In the genomic region with DNA sequence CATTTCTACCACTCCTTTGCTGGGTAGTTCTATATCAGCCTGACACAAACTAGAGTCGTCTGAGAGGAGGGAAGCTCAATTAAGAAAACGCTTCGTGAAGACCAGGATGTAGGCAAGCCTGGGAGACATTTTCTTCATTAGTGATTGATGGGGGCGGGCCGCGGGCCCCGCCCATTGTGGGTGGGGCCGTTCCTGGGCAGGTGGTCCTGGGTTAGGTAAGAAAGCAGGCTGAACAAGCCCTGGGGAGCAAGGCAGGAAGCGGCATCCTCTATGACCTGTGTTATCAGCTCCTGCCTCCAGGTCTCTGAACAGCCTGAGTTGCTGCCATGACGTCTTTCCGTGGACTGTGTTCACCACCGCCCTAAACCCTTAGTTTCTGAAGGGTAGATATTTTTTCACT, we compare ENCODE assay signal across 19 mouse cellular contexts.
A peak's percentile ranks its signal among the peaks of the same experiment; 100 is the strongest.
DNase-seq lines count a peak whose midpoint lies in the region; ATAC-seq and TF ChIP-seq lines count a peak whose summit lies in the region.
"Had no signal": no experiment of that assay in that cellular context is flagged by ENCODE, and none has a peak within 500 bp of the region (broad histone marks: within the 10 kb centered on the region; RNA-seq: fewer than 3 reads in every experiment).

No protein-coding gene starts in this region.

- no peak overlapping the region for H3K27ac ChIP-seq in cerebellum, adult 2 months (ENCODE audit: insufficient read depth, low read length)
- H3K27ac ChIP-seq: embryonic facial prominence, embryonic 15.5 days; heart, embryonic 10.5 days; hindbrain, embryonic 13.5 days had no signal

- TF ChIP-seq CTCF in cerebellum, adult 2 months (IDR thresholded peaks at IDR 0.05; ENCODE audit: borderline replicate concordance, insufficient read depth, low read depth, low read length) = no peak

- 61% methylated on average over 12 of the region's 12 CpGs for WGBS in cerebellum, adult 2 months

- DNase-seq in ES-CJ7 (ENCODE audit: low read depth, low spot score) = peak; percentile 23
- DNase-seq in R1 (ENCODE audit: low read depth, low spot score) = peak; percentile 64
- no peak for DNase-seq in kidney, adult 18-20 months
- DNase-seq in cerebellum, adult 2 months = no peak
- DNase-seq: adrenal gland, adult 8-10 months; adrenal gland, postnatal 36 days; cerebellum, adult 8-10 months; cerebellum, postnatal 14 days; embryo, embryonic 11 days; gastrocnemius, postnatal 10 days; heart, adult 18-20 months; heart, postnatal 10 days had no signal

- peaks cover 43% of the 10 kb centered on the region for H3K4me1 ChIP-seq in megakaryocyte, embryonic 14.5 days
- H3K4me1 ChIP-seq in cerebellum, adult 2 months (ENCODE audit: control insufficient read depth, insufficient read depth, low read length) = peaks cover 26% of the 10 kb centered on the region

- peaks cover 11% of the 10 kb centered on the region for H3K27me3 ChIP-seq in megakaryocyte, embryonic 14.5 days (replicated peaks)
- H3K27me3 ChIP-seq in cerebellum, adult 2 months (ENCODE audit: control insufficient read depth, insufficient read depth, low read length) = no peaks in the 10 kb centered on the region
- H3K27me3 ChIP-seq: embryonic facial prominence, embryonic 15.5 days; Patski had no signal

- TF ChIP-seq POLR2A in cerebellum, adult 2 months (IDR thresholded peaks at IDR 0.05; ENCODE audit: borderline replicate concordance, insufficient read depth, low read length) = no peak

- peak overlapping the region; percentile 31 for H3K4me3 ChIP-seq in megakaryocyte, embryonic 14.5 days (replicated peaks)
- no peak overlapping the region for H3K4me3 ChIP-seq in cerebellum, adult 2 months (replicated peaks; ENCODE audit: insufficient read depth, low read depth, low read length)
- H3K4me3 ChIP-seq: embryonic facial prominence, embryonic 15.5 days; erythroblast, embryonic 14.5 days had no signal

- no peaks in the 10 kb centered on the region for H3K9me3 ChIP-seq in megakaryocyte, embryonic 14.5 days
- H3K9me3 ChIP-seq: embryonic facial prominence, embryonic 15.5 days; heart, embryonic 10.5 days; hindbrain, embryonic 13.5 days had no signal

- ATAC-seq in megakaryocyte, adult 5-6 weeks (ENCODE audit: poor library complexity, severe bottlenecking) = no peak
- ATAC-seq: Patski had no signal

- peaks cover 16% of the 10 kb centered on the region for H3K36me3 ChIP-seq in megakaryocyte, embryonic 14.5 days (replicated peaks; ENCODE audit: low read length)

Comparison
In these comparisons a context has a peak if more than half of its experiments do, and no peak if none do; other contexts are left out.
1. DNase-seq: peak in ES-CJ7 (single experiment) and R1 (single experiment); none in kidney, adult 18-20 months (single experiment) and cerebellum, adult 2 months (0 of 2).